Mouse (Mus musculus) E14TG2a.4 (cell line): Measurements from ENCODE around the gene Epb41l4b.

Experiments used
- CTCF ChIP-seq: conservative IDR thresholded peaks from 2 replicates; pipeline ENCODE4 v1.5.1; 2014; ENCODE audit warnings: low read length
- NANOG ChIP-seq: IDR thresholded peaks from 2 replicates; pipeline ENCODE4 v1.6.1; 2014; ENCODE audit warnings: borderline replicate concordance, low read length, mixed read lengths

DNA sequence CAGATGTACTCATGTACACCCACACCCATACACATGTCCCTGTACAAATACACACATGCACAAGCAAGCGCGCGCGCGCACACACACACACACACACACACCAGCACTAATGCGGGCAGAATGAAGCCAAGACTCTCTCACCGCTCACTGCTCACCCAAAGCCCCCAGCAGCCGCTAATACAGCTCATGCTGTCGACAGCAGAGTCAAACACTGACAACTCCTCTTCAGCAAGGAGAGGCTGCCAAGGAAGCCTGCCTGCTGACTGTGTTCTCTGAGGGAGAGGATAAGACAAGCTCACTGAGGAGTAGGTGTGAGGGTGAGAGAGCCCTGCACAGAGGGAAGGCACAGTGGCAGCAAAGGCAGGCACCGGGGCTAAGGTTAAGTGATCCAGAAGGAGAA is 11.4 kb downstream of the Epb41l4b start:
- no peak for TF ChIP-seq CTCF
- TF ChIP-seq NANOG: no peak
